Mouse (Mus musculus) cortical plate, adult 2 months (tissue): ENCODE measurements around the gene Pi16. TPM values are rescaled to one million over a fixed set of nuclear protein-coding genes. Genes with fewer than 3 reads are reported as not detected.

Experiments used
- H3K27ac ChIP-seq: fragments of 200-500 bp; 2 replicates; pipeline ENCODE4 v1.5.1; 2012; ENCODE audit warnings: low read length, control low read depth, inconsistent platforms; ENCODE audit not compliant: insufficient read depth
- H3K4me1 ChIP-seq: fragments of 200-500 bp; 2 replicates; pipeline ENCODE4 v1.6.1; 2011; ENCODE audit warnings: low read length; ENCODE audit not compliant: control insufficient read depth, insufficient read depth
- H3K4me3 ChIP-seq: fragments of 200-500 bp; 2 replicates; pipeline ENCODE4 v1.5.1; 2011; ENCODE audit warnings: mild to moderate bottlenecking, low read length, control low read depth; ENCODE audit not compliant: insufficient read depth
- CTCF ChIP-seq: fragments of 200-500 bp; IDR thresholded peaks from 2 replicates; pipeline ENCODE4 v1.5.1; 2011; ENCODE audit warnings: mild to moderate bottlenecking, control low read depth, low read length; ENCODE audit not compliant: insufficient read depth; ENCODE audit errors: extremely low read depth
- POLR2A ChIP-seq: fragments of 200-500 bp; IDR thresholded peaks from 2 replicates; pipeline ENCODE4 v1.6.1; 2011; ENCODE audit warnings: mild to moderate bottlenecking, low read length, control low read depth; ENCODE audit not compliant: insufficient read depth; ENCODE audit errors: extremely low read depth
- polyA plus RNA-seq: library from polyadenylated mRNA; depleted of rRNA; stranded (reverse); fragments of >200 nt; gene quantifications from 2 replicates; pipeline ENCODE4 v1.2.3, GENCODE M21; 2012

Pi16 gene
- polyA plus RNA-seq, 1 experiment, result 0.67 TPM

DNA sequence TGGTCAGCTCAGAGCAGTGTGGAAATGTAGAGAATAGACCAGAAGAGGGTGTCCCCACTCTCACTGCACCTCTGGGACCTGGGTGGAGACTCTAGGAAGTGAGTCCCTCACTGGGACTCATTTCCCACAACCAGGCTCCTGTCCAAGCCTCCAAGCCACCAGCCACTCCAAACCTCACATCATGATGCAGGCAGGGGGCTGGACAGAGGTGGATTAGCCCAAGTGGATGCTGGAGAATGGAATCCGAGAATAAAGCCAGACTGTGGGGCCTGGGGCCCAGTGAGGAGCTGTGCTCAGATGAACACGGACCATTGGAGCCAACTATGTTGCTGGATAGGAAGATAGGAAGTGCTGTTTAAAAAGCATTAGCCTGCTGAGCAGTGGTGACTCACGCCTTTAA, 589 bp upstream of the Pi16 start:
- H3K27ac ChIP-seq, result no peak overlapping the region
- H3K4me3 ChIP-seq, result no peak overlapping the region
- no peaks in the 10 kb centered on the region for H3K4me1 ChIP-seq
- TF ChIP-seq CTCF, result no peak
- no peak for TF ChIP-seq POLR2A

DNA sequence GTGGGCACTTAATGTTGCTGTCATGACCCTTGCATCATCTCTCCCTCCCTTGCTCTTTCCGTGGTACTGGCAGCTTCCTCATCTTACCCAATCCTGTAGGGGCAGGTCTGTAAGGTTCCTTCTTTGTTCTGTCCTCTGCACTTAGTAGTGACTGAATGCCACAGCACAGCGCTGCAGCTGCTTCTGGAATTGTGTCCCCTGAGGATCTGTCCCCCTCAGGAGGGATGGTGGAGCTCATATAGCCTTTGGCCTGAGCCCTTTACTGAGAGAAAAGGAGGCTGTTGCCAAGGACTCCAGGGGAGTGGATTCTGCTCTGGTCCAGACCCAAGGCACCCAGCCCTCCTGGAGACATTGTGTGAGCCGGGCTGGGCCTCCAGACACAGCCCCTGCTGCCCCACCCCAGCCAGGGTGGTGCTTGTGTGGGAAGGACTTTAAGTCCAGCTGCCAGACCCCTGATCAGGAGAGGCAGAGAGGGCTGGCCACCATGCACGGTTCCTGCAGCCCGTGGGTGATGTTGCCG, 1.3 kb downstream of the Pi16 start:
- Histone ChIP-seq H3K4me1 (no peaks in the 10 kb centered on the region), H3K4me3 (no peak overlapping the region), H3K27ac (no peak overlapping the region)
- TF ChIP-seq POLR2A, result no peak
- TF ChIP-seq CTCF, result no peak

DNA sequence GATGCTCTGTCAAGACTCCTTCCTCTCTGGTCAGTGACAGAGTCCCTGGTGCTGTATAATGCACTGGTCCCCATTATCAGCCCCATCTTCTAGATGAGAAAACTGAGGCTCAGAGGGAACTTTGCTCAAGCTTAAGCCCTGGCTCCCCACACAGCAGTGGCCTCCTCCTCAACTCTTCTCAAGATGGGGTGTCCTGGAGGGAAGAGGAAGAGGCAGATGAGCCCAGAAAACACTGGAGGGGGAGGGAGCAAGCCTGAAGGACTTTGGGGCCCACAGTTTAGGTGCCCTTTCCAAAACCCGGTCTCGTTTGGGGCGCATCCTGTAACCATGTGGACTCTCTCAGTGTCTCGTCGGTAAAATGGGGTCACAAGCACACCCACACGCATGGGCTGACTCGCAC, 2.0 kb downstream of the Pi16 start:
- TF ChIP-seq CTCF (no peak), POLR2A (no peak)
- Histone ChIP-seq H3K4me1 (no peaks in the 10 kb centered on the region), H3K4me3 (no peak overlapping the region), H3K27ac (no peak overlapping the region)

DNA sequence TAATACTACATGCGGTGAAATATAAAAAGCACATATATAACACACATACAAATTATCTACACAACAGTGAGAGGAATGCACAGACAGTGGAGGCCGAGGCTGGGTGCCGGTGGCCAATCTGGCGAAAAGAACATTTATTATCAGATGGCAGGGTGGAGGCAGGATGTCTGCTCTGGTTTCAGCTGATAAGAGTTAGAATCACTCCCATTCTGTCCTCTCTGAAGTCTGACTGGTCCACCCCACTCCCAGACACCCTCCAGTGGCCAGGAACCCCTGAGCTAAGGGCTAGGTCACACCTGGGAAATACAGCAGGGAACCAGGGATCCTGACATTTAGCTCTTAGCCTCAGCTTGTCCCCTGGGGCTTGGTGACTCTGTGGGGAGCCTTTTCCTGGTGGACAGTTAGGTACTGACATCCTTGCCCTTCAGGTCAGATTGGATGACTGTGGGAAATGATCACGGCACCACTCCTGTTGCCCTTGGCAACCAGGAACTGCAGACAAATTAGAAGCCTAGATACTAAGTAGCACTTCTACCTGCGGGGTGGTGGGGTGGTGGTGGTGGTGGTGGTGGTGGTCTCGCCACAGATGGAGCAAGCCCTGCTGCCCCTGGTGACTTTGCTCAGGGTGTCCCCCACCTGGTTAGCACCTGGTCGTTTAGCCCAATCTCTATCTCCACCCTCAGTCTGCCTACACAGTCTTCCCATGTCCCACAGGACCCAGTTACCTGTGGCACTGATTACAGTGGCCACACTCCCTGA, 2.6 kb downstream of the Pi16 start:
- Histone ChIP-seq H3K27ac (no peak overlapping the region), H3K4me1 (no peaks in the 10 kb centered on the region), H3K4me3 (no peak overlapping the region)
- TF ChIP-seq CTCF (no peak), POLR2A (no peak)

DNA sequence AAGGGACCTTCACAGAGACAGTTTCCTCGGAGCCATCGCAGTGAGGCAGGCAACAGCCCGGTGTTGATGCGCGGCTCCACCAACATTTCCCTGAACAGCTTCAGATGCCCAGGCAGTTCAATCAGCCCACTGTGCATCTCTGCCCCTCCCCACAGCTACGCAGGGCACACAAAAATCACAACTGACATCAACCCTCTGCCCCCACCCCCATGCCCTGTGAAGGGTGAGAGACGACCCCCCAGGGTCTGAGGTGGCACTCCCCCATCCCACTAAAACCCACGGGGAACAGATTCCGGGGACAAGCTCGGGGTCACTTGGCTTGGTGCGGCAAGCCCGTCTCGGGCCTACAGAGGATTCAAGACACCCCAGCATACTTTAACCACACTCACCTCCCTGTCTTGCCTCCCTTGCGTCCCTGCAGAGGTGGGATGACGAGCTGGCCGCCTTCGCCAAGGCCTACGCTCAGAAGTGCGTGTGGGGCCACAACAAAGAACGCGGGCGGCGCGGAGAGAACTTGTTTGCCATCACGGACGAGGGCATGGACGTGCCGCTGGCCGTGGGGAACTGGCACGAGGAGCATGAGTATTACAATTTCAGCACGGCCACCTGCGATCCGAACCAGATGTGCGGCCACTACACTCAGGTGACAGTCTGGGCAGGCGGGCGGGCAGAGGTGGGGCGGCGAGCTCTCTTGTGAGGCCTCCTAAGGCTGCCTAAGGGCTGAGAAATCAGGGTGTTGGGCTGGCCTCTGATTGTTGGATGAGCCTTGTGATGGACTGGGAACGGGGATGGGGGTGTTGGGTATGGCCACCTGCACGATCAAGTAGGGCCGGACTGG, 4.5 kb downstream of the Pi16 start:
- H3K4me1 ChIP-seq, result 0 out of 2 replicates have a peak, but pooled peaks cover under 1% of the 10 kb centered on the region
- TF ChIP-seq CTCF, result no peak
- no peak for TF ChIP-seq POLR2A
- H3K4me3 ChIP-seq, result no peak overlapping the region
- H3K27ac ChIP-seq, result no peak overlapping the region

DNA sequence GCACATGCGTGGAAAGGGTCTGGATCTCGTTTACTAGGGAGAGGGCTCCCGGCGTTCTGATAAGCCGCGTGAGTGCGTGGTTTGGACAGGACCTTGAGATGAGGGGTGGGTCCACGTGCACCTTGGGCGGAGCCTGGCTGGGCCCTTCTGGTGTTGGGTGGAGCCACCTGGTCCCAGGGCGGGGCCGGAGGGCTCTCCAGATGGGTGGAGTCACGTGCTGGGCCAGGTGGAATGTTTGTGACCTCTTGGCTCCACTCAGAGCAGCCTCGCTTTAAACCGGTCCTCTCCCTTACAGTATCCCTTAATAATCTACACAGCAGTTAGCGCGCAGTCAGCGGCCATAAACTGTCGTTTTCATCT, 5.1 kb downstream of the Pi16 start:
- Histone ChIP-seq H3K4me3 (no peak overlapping the region), H3K4me1 (0 out of 2 replicates have a peak, but pooled peaks cover 2% of the 10 kb centered on the region), H3K27ac (no peak overlapping the region)
- TF ChIP-seq CTCF (no peak), POLR2A (no peak)

DNA sequence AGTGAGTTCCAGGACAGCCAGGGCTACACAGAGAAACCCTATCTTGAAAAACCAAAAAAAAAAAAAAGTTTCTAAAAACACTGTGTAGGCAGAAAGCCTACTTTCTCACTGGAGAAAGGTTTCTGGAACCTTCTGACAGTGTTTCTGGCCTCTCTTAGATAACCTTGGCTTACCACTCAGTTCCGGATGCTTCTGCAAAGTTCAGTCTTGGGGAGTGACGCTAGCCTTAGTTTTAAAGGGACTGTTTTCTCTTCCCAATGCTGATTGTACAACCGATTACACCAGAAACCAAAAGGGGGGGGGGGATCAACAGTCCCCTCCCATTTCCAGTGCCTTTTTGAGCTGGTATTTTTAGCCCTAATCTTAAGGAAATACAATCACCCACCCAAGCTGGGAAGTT, 6.1 kb downstream of the Pi16 start:
- Histone ChIP-seq H3K4me3 (no peak overlapping the region), H3K27ac (no peak overlapping the region), H3K4me1 (0 out of 2 replicates have a peak, but pooled peaks cover 2% of the 10 kb centered on the region)
- TF ChIP-seq POLR2A (no peak), CTCF (no peak)

DNA sequence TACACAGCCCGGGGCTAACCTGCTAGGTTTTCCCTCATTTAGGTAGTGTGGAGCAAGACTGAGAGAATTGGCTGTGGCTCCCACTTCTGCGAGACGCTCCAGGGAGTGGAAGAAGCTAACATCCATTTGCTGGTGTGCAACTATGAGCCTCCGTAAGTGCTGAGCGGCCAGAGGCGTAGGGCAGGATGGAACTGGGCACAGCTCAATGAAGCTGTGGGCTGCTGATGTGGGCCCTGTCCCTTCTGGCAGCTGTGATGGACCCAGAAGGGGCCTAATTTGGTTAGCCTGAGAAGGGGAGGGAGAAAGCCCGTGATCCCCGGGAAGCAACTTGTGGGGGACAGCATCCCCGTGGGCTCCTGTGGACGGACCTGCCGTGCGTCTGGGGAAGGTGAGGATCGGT, 8.4 kb downstream of the Pi16 start:
- Histone ChIP-seq H3K27ac (no peak overlapping the region), H3K4me1 (0 out of 2 replicates have a peak, but pooled peaks cover 5% of the 10 kb centered on the region), H3K4me3 (no peak overlapping the region)
- TF ChIP-seq POLR2A (no peak), CTCF (no peak)

DNA sequence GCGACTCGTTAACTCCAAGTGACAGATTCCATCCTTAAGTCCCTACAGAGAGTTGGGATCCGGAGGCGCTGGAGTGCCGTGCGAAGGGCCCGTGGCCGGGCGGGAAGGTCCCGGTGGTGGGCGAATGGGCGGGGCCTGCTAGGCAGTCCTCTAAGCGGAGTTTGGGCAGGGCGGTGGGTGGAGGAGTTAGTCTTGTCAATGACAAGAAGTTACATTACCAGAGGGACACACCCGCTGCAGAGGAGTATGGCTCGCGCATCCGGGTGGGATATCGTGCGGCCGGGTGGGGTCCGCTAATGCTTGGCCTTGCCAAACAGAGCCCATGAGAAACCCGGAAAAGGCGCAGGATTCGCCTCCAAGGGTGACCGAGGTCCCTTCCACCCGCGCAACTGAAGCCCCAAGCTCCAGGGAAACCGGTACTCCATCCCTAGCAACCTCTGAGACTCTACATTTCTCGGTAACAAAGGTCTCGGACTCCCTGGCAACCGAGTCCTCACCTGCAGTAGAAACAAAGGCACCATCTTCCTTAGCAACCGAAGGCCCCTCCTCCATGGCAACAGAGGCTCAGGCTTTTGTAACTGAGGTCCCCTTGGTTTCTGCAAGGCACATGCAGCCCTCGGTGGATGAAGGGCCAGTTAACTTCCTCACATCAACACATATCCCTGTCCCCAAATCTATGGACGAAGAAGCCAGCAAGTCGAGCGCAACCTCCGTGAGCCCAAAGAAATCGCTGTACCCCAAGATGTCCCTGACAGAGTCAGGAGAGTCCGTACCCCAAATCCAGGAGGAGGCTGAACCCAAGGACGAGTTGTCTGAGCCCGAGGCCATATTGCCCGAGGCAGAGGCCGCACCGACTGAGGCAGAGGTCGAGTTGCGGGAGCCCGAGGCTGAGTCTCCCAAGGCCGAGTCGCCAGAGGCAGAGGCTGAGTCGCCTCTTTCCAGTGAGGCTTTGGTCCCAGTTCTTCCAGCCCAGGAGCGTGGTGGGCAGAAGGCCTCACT, 9.3 kb downstream of the Pi16 start:
- Histone ChIP-seq H3K4me1 (0 out of 2 replicates have a peak, but pooled peaks cover 5% of the 10 kb centered on the region), H3K27ac (no peak overlapping the region), H3K4me3 (no peak overlapping the region)
- TF ChIP-seq CTCF (no peak), POLR2A (no peak)
